Mouse (Mus musculus) adipocyte (in vitro differentiated cells): ENCODE measurements around the gene Mms19.

Source experiments
- DNase-seq: peaks from one replicate; pipeline ENCODE4 v3.0.0-alpha.2; 2016; ENCODE audit warnings: low spot score

Gene Mms19

DNA sequence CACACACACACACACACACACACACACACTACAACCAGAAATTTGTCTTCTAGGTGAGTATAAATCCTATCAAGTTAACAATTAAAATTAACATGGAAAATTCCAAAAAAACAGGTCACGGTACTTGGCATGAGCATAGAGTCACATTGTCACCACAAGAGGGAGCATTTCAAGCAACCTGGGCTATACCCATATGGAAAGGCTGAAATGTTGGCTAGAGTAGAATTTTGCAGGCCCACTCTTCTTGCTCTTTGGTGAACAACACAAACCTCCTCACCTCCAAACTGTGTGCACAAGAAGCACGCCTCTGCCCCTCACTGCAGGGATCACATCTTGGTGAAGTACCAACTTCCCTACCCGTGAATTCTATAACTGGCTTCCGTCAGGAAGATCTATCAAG lies 82.1 kb downstream of the Mms19 start:
- peak; percentile 64 for DNase-seq

- DNase-seq, result no peak
These were observed 84.6 kb downstream of the Mms19 start for GRCm38 (mm10) chr19:41896319-41896711.

GRCm38 (mm10) chr19:41895460-41896318 lies 85.3 kb downstream of the Mms19 start, which contains the start of gene Rrp12:
Gene Rrp12, minus strand, starts transcription at chr19:41896173.
- DNase-seq, result peak; percentile 94

DNA sequence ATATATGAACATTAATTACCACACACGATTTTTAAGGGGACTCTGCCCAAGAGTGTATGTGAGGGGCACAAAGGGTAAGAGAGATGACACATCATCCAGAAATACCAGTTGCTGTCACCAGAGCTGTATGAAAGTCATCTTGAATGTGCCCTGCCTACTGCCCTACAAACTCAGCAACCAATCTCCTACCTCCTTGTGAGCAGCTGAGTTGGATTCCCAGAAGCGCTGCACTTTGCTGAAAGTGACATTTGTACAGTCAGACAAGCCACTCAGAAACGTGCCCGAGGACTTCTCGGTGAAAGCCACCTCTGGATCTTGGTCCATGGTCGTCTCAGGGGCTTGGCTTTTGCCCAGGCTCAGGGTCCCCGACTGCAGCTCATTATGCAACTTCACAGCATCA lies 86.0 kb downstream of the Mms19 start:
- no peak for DNase-seq
